Mouse (Mus musculus): Measurements from ENCODE around the gene Hs3st2.

- TF ChIP-seq E2F4 (IDR thresholded peaks at IDR 0.05; ENCODE audit: insufficient read depth) = no peak
- TF ChIP-seq POLR2A (IDR thresholded peaks at IDR 0.05; ENCODE audit: insufficient read length, low read depth) = no peak
- no peak for TF ChIP-seq MYOD1 (IDR thresholded peaks at IDR 0.05; ENCODE audit: control insufficient read depth in 1 of 3, insufficient read length in 2 of 3, low read depth in 2 of 3)
- TF ChIP-seq MAX (IDR thresholded peaks at IDR 0.05; ENCODE audit: low read depth) = no peak
- TF ChIP-seq TCF12 (IDR thresholded peaks at IDR 0.05; ENCODE audit: insufficient read depth, poor library complexity, severe bottlenecking) = no peak
- no peak for TF ChIP-seq CEBPB (IDR thresholded peaks at IDR 0.05; ENCODE audit: insufficient read depth, poor library complexity, severe bottlenecking)
- TF ChIP-seq POLR2AphosphoS2 (IDR thresholded peaks at IDR 0.05; ENCODE audit: insufficient read length, low read depth) = no peak
- no peak for TF ChIP-seq REST (IDR thresholded peaks at IDR 0.05; ENCODE audit: insufficient read depth, insufficient read length)
- TF ChIP-seq USF1 (IDR thresholded peaks at IDR 0.05; ENCODE audit: low read depth) = no peak
- TF ChIP-seq MYOG (IDR thresholded peaks at IDR 0.05; ENCODE audit: control insufficient read depth in 1 of 3, insufficient read depth in 1 of 3, insufficient read length in 2 of 3, low read depth in 2 of 3) = no peak
Measured at GRCm38 (mm10) chr7:121378942-121379341, 12.7 kb upstream of the Hs3st2 start.

Data from myocyte (in vitro differentiated cells).